Mouse (Mus musculus) left cerebral cortex, postnatal 25 days (tissue): ENCODE measurements around the gene Fbxw11. TPM values are rescaled to one million over a fixed set of nuclear protein-coding genes. Genes with fewer than 3 reads are reported as not detected.
"Not testable (repeated sequence)": the region's sequence is repeated elsewhere in the genome, so short reads cannot be mapped to it uniquely, and the experiment has no call there.

Experiments used
- DNase-seq, 2 experiments: peaks; one replicate each; pipeline ENCODE4 v3.0.0; 2022; ENCODE audit warnings: low spot score in 2 of 2, mixed read lengths in 1 of 2
- intact Hi-C: fragments of 180-260 bp; cut with DNase I; formaldehyde crosslinking; loops from one replicate; pipeline ENCODE4 v1.15.1; 2025
- total RNA-seq, 2 experiments: library from RNA; stranded (reverse); gene quantifications; 2 replicates each; pipeline ENCODE4 v1.2.3; 2021

Gene Fbxw11
- total RNA-seq = 100 to 1,000 TPM; 120 to 127 TPM

DNA sequence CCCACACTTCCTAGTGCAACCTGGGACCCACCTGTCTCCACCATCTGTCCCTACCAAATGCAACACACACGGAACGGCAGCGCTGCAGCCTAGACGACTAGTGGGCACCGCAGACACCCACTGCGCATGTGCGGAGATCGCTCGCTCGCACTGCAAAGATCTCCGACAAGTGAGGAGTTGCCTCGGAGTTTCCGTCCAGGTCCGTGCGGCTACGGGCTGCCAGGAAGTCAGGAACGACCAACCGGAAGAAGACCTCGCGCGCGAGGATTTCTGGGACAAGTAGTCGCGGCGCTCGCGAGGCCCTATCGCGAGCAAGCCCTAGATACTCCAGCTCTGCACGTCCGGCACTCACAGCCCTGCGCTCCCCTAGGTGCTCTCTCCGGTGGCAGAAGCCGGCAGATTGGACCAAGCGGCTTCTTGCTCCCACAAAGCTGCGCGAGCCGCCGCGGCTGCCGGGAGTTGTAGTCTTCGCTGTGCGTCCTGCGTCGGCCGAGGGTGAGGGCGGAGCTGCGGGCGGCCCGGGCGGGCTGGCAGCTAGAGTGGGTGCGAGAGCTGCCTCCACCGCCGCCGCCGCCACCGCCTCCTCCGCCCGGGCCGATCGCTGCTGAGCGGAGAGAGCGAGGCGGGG is at the start of gene Fbxw11:
Gene Fbxw11 (plus strand): TSS at position 476 of the 628 bp plus-strand sequence.
- intact Hi-C loops = loop anchor here (5.0 to 10.0 kb wide), 3 partner anchors 50 to 502 kb away; partner anchors contain the start of gene Fgf18
- DNase-seq = peak; percentile 97 to 99

DNA sequence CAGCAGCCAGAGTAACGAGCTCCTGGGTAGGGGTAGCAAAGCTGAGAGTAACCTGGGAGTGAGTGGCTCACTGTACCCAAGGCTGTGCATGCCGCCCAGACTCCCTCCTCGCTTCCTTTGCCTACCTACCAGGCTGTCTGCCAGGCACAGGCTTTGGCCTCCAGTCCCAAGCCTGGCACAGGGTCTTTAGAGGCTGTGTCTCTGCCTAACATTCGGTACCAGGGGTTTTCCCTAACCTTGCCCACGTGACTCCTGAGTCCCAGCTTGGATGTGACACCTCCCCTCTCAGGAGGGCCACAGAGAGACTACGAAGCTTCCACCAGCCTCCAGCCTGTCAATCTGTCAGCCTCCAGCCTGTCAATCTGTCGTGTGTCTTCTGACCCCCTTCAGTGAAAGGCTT is 49.4 kb upstream of the Fbxw11 start:
- intact Hi-C loops = no loop called here
- DNase-seq = no peak

- no peak for DNase-seq
- intact Hi-C loops = no loop called here
Observed at GRCm38 (mm10) chr11:32594122-32594521, 48.4 kb upstream of the Fbxw11 start.

DNA sequence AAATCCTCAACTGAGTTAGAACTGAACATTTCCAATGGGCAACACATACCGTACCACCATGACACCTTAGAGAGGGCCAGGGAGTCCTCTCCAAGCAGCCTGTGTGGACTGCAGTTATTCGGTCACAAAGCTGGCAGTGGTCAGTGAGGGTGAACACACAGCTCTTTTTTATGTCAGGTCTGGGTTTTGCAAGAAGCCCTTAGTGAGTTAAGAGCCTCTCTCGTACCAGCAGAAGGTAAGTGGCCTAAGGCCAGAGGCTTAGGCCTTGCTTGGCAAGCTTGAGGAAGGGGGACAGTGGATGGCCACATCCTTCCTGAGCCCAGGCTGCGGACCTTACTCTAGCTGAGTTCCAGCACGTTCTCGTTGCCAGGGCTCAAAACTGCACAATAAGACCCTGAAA is 42.2 kb upstream of the Fbxw11 start:
- no peak for DNase-seq
- intact Hi-C loops = no loop called here

GRCm38 (mm10) chr11:32601528-32602323 is 40.8 kb upstream of the Fbxw11 start:
- no peak for DNase-seq
- intact Hi-C loops = no loop called here

DNA sequence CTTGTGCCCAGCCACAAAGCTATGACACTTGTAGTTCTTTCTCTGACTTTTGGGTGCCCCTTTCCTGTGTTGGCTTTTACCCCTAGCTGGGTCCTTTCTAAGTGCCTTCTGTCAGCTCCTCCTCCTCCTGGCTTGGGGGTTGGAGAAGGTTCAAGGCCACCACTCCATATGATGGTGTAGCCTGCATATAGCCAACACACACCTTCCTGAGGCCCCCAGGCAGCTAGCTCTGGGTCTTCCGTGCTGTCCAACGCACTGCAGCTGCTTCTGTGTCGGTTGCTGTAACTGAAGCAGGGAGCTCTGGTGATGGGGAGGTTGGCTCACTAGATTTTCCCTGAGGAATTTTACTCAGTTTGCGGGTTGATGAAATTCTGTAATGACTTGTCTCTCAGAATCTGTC is 37.9 kb upstream of the Fbxw11 start:
- intact Hi-C loops = no loop called here
- DNase-seq = no peak

- intact Hi-C loops = no loop called here
- DNase-seq = no peak
Observed at GRCm38 (mm10) chr11:32605131-32605860, 37.2 kb upstream of the Fbxw11 start.

DNA sequence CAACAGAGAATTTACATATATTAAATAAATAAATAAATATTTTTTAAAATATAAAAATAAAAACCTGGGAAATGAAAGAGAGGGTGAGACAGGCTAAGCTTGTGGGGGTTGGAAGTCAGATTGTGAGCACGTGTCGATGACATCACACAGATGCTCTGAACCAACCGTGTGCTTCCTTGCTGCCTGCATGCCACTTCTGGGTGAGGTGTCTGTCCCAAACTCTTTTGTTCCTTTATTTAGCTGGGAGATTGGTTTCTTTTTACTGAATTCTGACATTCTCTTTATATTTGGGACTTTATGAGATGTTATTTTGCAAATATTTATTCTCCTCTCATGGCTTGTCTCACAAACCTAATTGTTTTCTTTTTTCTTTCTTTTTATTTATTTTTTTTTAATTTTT is 36.6 kb upstream of the Fbxw11 start:
- intact Hi-C loops = no loop called here

DNA sequence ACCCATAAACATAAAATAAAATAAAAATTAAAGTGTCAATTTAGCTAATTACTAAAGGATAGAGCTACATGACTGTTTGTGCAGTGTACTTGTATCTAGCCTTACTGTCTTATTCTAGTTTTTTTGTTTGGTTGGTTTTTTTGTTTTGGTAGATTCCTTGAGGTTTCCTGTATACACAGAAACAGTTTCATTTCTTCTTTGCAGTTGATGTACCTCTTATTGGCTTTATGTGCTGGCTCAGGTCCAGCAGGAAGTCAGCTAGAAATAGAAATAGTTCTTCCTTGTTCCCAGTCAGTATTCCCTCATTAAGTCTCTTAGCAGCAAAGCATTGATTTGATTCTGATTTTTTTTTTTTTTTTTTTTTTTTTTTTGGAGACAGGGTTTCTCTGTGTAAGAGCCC is 35.2 kb upstream of the Fbxw11 start:
- intact Hi-C loops = no loop called here
- peak in 1 of 2 experiments; percentile 24 for DNase-seq

More for the DNA sequence above, 36.6 kb upstream of the Fbxw11 start:
- no peak for DNase-seq

- intact Hi-C loops = no loop called here
- DNase-seq = no peak
Observed at GRCm38 (mm10) chr11:32610616-32611015, 31.9 kb upstream of the Fbxw11 start.

DNA sequence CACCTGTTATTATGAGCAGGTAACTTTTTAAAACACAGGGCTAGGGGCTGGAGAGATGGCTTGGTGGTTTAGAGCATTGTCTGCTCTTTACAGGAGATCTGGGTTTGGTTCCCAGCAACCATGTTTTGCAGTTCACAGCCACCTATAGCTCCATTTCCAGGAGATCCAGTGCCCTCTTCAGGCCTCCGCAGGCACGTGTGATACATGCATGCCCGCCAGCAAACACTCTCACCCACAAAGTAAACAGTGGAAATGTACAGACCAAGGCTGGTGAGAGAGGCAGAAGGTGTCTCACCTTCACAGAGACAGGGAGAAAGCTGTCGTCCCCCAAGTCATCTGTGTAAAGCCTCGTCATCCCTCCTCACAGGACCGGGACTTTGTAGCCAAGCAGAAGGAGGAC is 30.2 kb upstream of the Fbxw11 start:
- no peak for DNase-seq
- intact Hi-C loops = no loop called here

DNA sequence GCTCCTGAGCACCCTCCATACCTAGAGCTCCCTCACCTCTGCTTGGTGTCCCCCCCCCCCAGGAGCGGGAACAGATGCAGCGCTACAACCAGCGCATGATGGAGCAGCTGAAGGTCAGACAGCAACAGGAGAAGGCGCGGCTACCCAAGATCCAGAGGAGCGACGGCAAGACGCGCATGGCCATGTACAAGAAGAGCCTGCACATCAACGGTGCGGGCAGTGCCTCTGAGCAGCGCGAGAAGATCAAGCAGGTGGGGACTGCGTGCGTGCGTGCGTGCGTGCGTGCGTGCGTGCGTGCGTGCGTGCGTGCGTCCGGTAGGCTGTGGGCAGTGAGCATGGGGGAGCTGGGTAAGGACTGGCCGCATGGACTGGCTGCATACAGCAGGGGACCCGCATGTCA is 28.1 kb upstream of the Fbxw11 start:
- intact Hi-C loops = no loop called here
- DNase-seq = no peak

DNA sequence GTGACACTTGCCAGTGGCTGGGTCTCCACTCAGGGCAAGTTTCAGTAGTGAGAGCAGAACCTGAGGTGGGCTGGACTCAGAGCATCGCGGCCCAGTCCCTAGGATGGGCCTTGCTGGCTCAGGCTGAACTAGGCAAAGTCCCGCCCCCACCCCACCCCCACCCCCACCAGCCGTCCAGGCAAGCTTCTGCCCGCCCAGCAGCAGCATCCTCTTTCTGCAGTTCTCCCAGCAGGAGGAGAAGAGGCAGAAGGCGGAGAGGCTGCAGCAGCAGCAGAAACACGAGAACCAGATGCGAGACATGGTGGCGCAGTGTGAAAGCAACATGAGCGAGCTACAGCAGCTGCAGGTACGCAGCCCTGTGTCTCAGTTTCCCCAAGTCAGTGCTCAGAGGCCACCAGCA is 27.0 kb upstream of the Fbxw11 start:
- DNase-seq = no peak

DNA sequence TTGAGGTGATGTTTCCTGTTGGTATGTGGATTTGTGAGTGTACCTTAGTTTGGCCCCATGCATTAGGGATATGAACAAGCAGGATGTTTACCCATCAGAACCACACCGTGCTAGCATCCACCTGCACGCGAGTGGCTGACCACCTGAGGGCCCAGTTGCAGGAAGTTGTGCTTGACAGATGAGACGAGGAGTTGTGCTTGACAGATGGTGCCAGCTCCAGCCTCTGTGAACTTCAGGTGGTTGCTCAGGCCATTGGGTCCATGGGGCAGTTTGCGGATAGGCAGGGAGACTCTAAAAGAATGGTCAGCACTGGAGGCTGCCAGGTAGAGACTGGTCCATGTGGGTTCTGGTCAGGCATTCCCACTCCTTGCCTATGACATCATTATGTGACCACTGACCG is 26.4 kb upstream of the Fbxw11 start:
- no peak for DNase-seq
- intact Hi-C loops = no loop called here

More for the DNA sequence above, 27.0 kb upstream of the Fbxw11 start:
- intact Hi-C loops = no loop called here

GRCm38 (mm10) chr11:32618036-32618435 is 24.5 kb upstream of the Fbxw11 start:
- intact Hi-C loops = no loop called here
- DNase-seq = no peak

DNA sequence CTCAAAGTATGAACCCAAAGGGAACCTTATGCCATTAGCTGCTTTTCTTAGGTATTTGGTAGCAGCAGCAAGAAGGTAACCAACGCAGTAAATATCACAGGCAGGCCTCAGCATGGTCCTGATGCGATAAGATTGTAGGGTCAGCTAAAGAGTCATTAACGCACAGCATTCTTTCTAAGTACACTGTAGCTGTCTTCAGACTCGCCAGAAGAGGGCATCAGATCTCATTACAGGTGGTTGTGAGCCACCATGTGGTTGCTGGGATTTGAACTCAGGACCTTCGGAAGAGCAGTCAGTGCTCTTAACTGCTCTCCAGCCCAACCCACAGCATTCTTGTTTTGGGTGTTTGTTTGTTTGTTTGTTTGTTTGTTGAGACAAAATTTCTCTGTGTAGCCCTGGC is 23.9 kb upstream of the Fbxw11 start:
- DNase-seq, intact Hi-C loops: not testable (repeated sequence)

GRCm38 (mm10) chr11:32619257-32619816 is 23.2 kb upstream of the Fbxw11 start:
- DNase-seq = peak; percentile 34 to 64
- intact Hi-C loops = no loop called here

GRCm38 (mm10) chr11:32619866-32620456 is 22.6 kb upstream of the Fbxw11 start:
- intact Hi-C loops = no loop called here
- DNase-seq = no peak

DNA sequence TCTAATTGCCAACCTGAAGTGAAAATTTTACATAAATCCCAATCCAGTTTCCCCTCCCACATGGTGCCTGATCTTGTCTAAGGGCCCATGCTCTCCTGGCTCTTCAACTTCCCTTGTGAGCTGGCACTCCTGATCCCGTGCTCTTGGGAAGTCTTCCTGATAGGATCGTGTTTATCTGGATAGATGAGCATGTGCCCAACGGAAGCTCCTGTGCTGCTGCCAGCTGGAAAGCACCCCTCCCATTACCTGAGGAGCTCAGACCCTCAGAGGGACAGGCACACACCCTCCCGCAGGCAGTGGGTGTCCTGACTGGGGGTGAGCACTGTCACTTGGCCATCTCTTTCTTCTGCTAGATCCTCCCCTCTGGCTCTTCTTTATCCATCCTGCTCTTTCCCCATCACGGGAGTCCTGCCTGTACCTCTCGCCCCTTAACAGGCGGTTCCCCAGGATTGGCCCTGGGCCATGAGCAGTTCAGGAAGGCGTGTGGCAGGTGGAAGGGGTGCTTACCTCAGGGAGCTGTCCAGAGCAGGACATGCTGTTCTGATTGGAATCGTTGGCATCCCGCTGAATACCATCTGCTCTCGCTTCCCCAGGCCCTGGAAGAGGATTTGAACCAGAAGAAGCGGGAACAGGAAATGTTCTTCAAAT is 20.6 kb upstream of the Fbxw11 start:
- no peak for DNase-seq
- intact Hi-C loops = no loop called here
